Mouse (Mus musculus) adrenal gland, adult 8-10 months (tissue): ENCODE results near the gene Tnfrsf26. TPM values are rescaled to one million over a fixed set of nuclear protein-coding genes. Genes with fewer than 3 reads are reported as not detected.
A peak's percentile ranks its signal among the peaks of the same experiment; 100 is the strongest.
"Not testable (repeated sequence)": the region's sequence is repeated elsewhere in the genome, so short reads cannot be mapped to it uniquely, and the experiment has no call there.

Source experiments
- DNase-seq: peaks from one replicate; pipeline ENCODE4 v3.0.0; 2022
- total RNA-seq, 4 experiments: library from RNA; stranded (reverse); gene quantifications; 2 replicates each; pipeline ENCODE4 v1.2.4; 2022

Gene Tnfrsf26
- 1 to 10 TPM in 3 of 4 experiments, under 1 TPM in 1; 0.77 to 1.5 (median 1.4) TPM for total RNA-seq

- no peak for DNase-seq
Measured at GRCm38 (mm10) chr7:143628540-143628939, at the start of gene Tnfrsf26. Tnfrsf26 (minus strand) TSS chr7:143628722.

DNA sequence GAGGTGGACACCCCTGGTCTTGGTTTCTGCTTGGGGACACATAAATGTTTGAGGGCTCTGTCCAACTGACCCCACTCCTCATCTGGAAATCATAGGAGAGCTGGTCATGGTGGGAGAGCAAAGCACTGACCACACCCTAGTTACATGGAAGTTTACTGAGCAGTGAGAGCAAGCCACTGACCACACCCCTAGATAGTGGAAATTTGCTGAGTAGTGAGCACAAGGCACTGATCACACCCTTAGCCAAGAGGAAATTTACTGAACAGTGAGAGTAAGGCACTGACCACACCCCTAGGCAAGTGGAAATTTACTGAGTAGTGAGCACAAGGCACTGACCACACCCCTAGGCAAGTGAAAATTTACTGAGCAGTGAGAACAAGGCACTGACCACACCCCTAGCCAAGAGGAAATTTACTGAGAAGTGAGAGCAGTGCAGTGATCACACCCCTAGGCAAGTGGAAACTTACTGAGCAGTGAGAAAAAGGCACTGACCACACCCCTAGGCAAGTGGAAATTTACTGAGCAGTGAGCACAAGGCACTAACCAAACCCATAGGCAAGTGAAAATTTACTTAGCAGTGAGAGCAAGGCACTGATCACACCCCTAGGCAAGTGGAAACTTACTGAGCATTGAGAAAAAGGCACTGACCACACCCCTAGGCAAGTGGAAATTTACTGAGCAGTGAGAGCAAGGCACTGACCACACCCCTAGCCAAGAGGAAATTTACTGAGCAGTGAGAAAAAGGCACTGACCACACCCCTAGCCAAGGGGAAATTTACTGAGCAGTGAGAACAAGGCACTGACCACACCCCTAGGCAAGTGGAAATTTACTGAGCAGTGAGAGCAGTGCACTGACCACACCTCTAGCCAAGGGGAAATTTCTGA is 38.1 kb upstream of the Tnfrsf26 start:
- no peak for DNase-seq

- no peak for DNase-seq
Measured at GRCm38 (mm10) chr7:143663470-143663869, 34.9 kb upstream of the Tnfrsf26 start.

- no peak for DNase-seq
Measured at GRCm38 (mm10) chr7:143660797-143661196, 32.3 kb upstream of the Tnfrsf26 start.

GRCm38 (mm10) chr7:143649769-143650346 is 21.3 kb upstream of the Tnfrsf26 start:
- DNase-seq = not testable (repeated sequence)

DNA sequence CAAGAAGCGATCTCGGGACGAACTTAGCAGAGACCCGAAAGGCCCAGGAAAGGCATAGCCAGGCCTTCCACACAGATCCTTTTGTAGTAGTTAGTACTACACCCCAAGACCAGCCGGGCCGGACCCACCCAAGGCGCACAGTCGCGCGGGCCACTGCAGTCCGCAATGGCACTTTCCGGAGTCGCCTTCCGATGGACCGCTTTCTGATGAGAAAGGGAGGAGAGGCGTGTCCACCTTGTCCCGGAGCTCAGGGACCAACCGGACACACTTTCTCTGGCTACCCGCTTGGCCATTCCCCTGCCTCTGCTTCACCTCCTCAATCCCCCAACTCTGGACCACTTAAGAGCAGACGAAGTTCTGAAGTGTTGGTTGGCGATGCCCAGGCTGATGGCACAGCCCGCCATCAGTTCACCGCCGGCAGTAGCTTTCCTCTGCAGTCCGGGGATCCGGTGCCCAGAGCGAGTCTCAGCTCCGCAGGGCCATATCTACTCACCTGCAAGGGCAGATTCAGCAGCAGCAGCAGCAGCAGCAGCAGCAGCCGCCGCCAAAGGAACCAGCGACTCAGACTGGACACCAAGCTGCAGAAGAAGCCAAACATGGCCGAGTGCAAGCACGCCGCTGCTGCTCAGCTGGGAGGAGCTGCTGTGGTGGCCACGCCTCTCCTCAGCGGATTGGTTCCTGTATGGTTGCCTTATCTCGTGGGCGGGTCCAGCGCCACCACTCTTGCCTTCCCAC is 20.7 kb upstream of the Tnfrsf26 start, which contains the start of gene Tnfrsf22:
Gene Tnfrsf22 (minus strand): TSS at position 628 of the 735 bp plus-strand sequence.
- peak; percentile 82 for DNase-seq

GRCm38 (mm10) chr7:143643949-143644348 is 15.4 kb upstream of the Tnfrsf26 start:
- DNase-seq = not testable (repeated sequence)

DNA sequence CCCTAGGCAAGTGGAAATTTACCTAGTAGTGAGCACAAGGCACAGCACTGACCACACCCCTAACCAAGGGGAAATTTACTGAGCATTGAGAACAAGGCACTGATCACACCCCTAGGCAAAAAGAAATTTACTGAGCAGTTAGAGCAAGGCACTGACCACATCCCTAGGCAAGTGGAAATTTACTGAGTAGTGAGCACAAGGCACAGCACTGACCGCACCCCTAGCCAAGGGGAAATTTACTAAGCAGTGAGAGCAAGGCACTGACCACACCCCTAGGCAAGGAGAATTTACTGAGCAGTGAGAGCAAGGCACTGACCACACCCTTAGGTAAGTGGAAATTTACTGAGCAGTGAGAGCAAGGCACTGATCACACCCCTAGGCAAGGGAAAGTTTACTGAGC is 8.2 kb upstream of the Tnfrsf26 start:
- DNase-seq = no peak

DNA sequence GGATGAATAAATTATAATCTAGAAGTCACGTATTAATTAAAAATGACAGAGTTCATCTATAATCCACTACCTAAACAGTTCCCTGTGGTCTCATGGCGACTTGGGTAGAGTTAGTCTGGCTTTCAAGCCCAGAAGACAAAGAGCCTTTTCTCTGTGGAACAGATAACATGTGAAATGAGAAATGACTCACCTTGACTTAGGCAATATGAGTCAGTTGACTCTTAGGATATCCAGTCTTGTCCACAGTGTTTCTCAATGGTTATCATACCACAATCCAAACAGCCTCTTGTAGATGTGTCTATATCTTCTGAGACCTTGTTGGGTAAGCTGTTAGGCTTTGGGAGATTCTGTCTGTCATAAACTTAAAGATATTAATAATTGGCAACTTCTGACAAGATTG is 3.0 kb upstream of the Tnfrsf26 start:
- no peak for DNase-seq

- no peak for DNase-seq
Measured at GRCm38 (mm10) chr7:143629501-143629900, 979 bp upstream of the Tnfrsf26 start.

GRCm38 (mm10) chr7:143627555-143628286 is 801 bp downstream of the Tnfrsf26 start:
- DNase-seq = no peak

GRCm38 (mm10) chr7:143626178-143626577 is 2.3 kb downstream of the Tnfrsf26 start:
- no peak for DNase-seq

- DNase-seq = no peak
Measured at GRCm38 (mm10) chr7:143625151-143625550, 3.4 kb downstream of the Tnfrsf26 start.

DNA sequence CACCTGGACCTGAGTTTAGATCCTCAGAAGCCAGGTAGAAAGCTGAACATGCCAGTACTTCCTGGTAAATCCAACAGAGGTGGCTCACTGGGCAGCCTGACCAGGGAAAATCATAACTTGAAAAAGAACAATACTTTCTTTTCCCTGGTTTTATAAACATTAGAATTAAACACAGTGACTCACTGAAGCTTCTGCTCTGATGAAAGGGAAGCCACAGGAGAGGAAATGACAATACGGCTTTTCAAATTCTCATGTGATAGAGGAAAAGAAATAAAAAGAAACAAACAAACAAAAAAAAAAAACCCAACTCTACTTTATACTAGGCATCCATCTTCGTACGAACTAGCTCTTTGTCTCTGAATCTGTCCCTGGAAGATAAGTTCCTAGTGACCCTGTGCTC is 4.0 kb downstream of the Tnfrsf26 start:
- DNase-seq = no peak

GRCm38 (mm10) chr7:143620951-143621350 is 7.6 kb downstream of the Tnfrsf26 start:
- DNase-seq = no peak

DNA sequence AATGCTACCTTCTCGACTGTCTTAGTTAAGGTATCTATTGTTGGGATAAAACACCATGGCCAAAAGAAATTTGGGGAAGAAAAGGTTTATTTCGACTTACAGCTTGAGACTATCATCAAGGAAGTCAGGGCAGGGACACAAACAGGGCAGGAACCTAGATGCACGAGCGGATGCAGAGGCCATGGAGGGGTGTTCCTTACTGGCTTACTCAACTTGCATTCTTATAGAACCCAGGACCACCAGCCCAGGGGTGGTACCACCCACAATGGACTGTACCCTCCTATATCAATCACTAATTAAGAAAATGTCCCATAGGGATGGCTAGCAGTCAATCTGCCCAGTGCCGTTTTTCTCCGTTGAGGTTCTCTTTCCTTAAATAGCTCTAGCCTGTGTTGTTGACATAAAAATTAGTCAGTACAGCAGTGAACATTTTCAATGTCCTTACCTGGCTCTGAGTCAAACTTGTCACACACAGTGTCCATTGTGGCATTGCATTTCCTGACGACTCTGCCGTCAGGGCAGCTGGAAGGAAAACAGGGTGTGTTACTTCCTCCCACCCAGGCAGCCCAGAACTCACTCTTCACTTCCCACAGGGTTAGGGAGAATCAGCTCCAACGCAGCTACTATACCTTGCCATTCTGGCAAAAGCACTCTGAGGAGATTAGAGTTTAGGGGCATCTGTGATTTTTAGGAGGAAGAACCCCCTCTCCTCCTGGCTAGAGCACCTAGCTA is 14.0 kb downstream of the Tnfrsf26 start:
- DNase-seq = no peak

- no peak for DNase-seq
Measured at GRCm38 (mm10) chr7:143612215-143612614, 16.3 kb downstream of the Tnfrsf26 start.

DNA sequence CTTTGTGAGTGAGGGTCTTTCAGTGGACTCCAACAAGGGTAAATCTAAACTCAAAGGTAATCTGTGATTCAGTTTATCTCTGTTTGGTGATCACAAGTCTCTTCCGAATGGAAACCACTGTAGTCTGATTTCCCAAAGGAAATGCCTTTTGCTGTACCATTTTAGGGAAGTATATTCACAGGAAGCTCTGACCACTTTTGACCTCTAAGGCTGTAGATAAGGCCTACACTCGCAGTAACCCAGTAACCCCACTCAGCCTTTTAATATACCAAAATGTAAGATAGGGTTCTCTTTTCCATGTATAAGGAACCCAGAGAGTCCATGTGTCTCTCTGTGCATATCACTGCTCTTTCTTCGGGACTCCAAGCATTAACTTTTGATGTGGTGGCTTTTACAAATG is 23.2 kb downstream of the Tnfrsf26 start:
- no peak for DNase-seq

- no peak for DNase-seq
Measured at GRCm38 (mm10) chr7:143604889-143605288, 23.6 kb downstream of the Tnfrsf26 start.

DNA sequence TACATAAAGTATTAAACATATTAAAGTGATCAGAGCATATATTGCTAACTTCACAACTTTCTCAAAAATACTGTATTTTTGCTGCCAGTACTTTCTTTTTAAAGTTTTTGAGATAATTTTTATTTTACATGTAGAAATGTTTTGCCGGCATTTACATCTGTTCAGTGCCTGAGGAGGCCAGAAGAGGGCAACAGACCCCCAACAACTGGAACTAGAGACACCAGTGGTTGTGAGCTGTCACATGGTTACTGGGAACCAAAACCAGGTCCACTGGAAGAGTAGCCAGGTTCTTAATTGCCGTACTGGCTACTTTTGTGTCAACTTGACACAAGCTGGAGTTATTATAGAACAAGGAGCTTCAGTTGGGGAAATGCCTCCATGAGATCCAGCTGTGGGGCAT is 26.8 kb downstream of the Tnfrsf26 start:
- DNase-seq = no peak

DNA sequence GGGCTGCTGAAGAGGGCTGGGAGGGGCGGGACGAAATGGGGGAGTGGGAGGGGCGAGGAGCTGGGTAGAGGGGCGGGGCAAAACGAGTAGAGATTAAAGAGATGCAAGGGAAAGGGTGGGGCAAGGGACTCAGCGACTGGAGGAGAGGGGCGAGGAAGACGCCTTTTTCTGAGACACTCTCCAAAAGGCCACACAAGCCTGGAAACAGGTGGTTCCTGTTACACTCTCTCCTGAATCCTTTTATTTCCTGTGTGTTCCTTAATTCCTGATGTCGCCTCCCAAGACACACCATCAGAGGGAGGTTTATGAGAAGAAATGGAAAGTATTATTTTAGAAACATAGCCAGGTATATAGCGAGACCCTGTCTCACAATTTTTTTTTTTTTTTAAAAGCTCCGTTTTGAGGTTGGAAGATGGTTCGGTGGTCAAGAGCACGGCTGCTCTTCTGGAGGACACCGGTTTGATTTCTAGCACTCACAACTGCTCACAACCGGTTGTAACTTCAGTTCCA is 28.2 kb downstream of the Tnfrsf26 start:
- no peak for DNase-seq
